Mouse (Mus musculus) stomach, postnatal 0 days (tissue): ENCODE data around the gene Pcbd2.

Experiments used
- CTCF ChIP-seq: IDR thresholded peaks from 2 replicates; pipeline ENCODE4 v1.5.1; 2016; ENCODE audit warnings: antibody characterized with exemption, low read depth, mild to moderate bottlenecking, moderate library complexity
- EP300 ChIP-seq: optimal IDR thresholded peaks from 2 replicates; pipeline ENCODE3; 2016; ENCODE audit warnings: antibody characterized with exemption

DNA sequence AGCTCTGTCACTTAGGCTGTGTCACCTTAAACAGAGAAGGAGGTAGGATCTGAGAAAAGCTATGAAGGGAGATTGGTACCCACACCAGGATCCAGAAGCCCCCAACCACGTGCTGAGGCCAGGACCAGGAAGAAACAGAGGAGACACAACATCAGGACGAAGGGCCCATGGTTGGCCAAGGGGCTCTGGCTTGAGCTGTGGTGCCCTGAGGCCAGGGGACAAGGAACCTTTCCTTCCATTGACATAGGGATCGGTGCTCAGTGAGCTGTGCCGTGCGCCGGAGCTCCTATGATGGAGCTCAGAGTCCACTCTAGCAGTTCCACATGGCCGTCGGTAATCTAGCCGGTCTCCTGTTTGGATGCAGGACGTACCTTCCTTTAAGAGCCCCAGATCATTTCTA, 82.5 kb downstream of the Pcbd2 start:
- TF ChIP-seq CTCF (no peak), EP300 (no peak)
